Mouse (Mus musculus): ENCODE measurements around the gene Cfap61.

DNA sequence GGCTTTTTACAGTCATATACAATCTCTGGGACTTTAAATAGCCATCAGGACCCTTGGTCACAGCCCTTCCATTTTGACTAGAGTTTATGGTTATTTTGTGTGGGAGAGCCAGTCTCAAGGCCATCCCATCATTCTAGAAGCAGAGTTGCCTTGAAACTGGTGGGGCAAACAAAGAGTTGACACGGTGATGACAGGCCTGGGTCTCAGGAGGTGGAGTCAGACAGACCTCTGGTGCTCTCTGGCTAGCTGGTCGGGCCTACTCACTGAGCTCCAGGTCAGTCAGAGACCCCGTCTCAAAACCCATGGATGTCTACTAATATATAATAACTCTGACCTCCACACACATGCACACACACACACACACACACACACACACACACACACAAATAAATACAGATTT, 206.1 kb downstream of the Cfap61 start:
- TF ChIP-seq CTCF (IDR thresholded peaks at IDR 0.05; ENCODE audit: borderline replicate concordance, control insufficient read depth, extremely low read depth, insufficient read depth, low read length, poor library complexity) (no peak), POLR2A (IDR thresholded peaks at IDR 0.05; ENCODE audit: control insufficient read depth, extremely low read depth, insufficient read depth, low read length, poor library complexity) (no peak)
